Mouse (Mus musculus): ENCODE measurements around the gene Rnf220.
"Not testable (repeated sequence)": the region's sequence is repeated elsewhere in the genome, so short reads cannot be mapped to it uniquely, and the experiment has no call there.

Rnf220 gene

DNA sequence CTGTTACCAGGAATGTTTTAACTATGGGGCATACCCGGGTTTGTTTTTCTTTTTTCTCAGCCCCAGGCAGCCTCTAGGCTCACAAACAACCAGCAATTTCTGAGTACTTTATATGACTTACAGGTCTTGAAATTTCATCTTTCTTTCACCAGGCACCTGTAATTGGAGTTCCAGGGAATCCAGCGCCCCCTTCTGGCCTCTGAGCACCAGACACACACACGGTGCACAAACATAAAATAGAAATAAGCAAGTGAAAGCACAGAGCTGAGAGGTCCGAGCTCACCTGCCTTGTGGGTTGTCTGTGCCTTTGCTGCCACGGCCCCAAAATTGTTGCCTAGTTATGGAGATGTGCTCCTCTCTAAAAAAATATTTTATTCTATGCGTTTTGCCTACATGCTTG is 236.9 kb downstream of the Rnf220 start:
- DNase-seq = not testable (repeated sequence)

DNA sequence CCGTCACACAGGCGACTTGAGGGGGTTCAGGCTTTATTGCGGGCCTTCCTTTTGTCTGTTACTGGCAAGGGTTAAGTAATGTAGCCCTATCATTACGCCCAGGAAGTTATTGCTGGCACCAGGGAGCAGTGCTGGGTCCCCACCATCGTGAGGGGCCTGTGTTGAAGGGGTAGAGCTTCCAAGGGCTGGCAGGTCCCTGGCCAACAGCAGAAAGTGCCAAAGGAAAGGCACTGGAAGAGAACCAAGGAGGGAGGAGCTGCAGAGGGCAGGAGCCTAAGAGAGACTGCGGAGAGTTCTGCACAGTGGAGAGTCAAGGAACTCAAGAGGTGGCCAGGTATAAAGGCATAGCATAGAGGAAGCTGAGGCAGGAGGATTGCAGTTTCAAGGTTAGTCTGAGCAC is 242.2 kb downstream of the Rnf220 start:
- peak; percentile 8 for DNase-seq

DNA sequence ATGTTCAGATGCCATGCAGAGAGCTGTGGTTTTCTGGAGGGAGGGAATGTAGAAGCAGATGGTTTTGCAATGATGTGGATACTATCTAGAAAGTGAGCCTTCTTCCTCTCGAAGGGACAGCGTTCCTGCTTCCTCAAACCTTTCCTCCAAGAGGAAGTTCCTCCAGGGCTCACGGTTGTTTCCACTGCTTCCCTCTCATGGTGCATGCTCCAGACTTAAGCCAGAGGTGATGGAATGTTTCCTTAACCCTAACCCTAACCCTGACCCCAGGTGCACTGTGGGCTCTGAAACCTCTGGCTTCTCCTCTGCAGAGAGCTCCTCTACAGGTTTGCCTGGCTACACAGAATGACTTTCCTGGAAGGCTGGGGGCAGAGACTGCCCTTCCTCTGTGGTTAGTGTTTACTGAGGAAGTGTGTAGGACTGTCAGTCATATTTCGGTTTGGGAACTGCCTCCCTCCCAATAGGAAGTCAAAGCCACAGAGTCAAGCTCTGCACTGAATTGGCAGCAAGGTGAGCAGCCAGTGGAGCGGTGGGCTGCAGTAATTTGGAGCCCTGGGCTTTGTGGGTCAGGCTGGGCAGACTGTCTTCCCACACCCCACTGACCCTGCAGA is 242.7 kb downstream of the Rnf220 start:
- DNase-seq = peak; percentile 19

DNA sequence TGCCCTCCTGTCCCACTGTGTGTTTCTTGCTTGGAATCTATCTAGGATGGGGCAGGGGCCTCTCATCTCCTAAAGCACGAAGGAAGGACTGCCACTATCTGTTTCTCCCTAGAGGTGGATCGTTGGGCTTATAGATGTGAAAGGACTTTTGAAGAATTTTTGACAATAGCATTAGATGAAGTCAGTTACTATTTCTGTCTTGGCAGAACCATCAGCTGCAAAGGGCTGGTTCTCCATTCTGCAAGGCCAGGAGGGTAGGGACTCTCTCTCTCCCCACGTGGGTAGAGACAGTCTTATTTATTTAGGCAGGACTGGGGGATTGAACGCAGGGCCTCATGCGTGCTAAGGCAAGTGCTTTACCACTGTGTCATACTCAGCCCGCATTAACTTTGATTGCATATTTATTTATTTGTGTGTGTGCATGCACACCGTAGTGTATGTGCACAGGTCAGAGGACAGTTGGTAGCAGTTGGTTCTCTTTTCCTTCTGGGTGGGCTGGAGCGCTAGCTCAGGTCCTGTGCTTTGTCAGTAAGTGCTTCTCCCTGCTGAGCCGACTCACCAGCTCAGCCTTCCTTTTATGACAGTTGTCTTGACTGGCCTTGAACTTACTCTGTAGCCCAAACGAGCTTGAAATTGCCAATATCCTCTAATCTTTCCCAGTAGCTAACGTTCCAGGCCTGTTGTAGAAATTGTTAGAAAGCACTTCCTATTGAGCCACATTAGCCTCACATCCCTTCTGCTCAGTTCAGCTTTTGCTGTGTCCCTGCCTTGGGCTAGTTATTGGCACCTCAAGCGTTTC is 243.4 kb downstream of the Rnf220 start:
- no peak for DNase-seq

DNA sequence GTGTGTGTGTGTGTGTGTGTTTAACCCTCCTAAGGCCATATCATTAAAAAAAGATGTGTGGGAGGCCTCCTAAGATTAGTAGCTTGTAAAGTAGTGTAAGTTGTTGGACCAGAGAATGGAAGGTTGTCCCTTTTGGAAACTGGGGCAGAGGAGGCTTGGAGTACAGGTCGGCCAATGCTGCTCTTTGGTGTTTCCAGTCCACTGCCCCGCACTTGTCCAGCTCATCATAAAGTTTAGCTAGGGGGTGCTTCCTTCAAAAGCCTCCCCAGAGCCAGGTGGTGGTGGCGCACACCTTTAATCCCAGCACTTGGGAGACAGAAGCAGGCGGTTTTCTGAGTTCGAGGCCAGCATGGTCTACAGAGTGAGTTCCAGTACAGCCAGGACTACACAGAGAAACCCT is 244.1 kb downstream of the Rnf220 start:
- DNase-seq = no peak

DNA sequence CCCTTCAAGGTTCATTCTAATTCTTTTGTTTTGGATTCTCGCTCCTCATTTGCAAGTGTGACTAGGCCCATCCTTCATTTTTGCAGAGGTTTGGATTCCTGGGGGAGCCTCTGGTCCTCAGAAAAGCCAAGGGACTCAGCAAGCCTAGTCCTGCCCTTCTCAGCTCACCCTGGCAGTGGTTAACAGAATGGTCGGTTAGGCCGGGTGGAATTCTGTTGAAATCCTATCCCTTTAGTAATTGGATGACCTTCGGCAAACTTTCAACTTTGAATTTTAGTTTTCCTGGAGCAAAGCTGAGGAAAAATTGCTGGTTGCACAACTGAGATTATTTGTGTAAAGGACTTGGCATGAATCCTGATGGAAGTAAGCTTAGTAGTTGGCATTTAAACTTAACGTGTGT is 244.5 kb downstream of the Rnf220 start:
- DNase-seq = peak; percentile 65

DNA sequence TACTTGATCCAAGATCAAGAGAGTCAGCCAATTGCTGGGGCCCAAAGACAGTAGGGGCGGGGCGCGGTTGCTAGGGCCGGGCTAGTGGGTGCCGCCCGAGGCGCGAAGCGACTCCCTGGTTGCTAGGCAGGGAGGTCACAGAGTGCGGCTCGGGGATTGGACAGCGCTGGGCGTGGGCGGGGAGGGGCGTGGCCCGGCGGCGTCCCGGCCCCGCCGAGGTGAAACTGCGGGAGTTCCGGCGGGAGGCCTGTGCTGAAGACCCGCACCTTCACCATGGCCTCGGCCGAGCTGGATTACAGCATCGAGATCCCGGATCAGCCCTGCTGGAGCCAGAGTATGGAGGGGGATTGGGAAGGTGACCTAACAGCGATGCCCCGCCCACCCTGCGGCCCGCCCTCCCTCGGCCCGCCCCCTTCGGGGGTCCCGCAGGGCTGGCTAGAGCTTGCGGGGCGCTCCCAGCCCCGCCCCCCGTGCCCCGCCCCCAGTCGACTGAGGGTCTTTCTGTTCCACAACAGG is 245.0 kb downstream of the Rnf220 start, which contains the start of the genes Tmem53 and Armh1:
Gene Tmem53, plus strand, starts transcription at position 151 of the 516 bp plus-strand sequence.
Gene Armh1, minus strand, starts transcription at position 325 of the 516 bp plus-strand sequence.
- DNase-seq = peak; percentile 95

DNA sequence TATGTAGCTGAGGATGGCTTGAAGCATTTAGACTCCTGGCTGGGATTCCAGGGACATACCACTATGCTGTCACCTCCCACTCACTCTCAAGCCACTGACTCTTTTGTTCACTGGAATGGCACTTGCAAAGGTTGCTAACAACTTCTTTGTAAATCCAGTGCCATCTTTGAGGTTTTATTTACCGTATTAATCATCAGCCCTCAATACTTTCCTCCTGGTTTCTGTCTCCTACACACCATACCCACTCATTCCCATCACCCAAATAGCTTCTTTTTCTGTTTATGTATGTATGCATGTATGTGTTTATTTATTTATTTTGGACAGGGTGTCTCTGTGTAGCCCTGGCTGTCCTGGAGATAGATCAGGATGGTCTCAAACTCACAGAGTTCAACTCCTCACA is 245.9 kb downstream of the Rnf220 start:
- DNase-seq = no peak

DNA sequence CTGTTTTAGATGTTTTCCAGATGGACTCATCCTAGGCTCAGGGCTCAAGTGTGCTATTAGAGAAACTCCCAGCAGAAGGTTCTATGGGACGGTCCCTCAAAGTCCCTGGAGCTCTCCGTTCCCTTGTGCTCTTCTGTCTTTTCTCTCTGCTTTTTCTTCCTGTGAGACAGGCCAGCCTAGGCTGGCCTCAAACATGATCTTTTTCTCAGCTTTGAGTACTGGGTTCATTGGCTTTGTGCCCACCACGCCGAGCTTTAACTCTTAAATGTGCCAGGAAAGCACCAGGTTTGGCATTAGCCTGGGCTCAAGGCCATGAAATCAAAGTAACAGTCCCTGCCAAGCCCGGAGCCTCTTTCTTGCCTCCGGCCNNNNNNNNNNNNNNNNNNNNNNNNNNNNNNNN is 256.0 kb downstream of the Rnf220 start:
- no peak for DNase-seq

DNA sequence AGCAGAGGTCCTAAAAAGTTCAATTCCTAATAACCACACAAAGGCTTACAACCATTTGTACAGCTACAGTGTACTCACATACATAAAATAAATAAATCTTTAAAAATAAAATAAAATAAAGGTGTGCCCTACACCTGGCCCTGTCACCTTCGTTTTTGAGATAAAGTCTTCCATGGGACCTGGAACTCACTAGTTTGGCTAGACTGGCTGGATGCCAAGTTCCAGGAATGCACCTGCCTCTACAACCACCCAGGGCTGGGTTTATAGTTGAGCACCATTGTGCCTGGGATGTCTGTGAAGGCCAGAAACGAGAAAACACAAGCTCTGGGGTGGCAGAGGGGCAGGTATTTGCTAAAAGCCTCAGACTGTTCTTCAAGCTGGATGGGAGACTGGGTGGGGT is 257.7 kb downstream of the Rnf220 start:
- DNase-seq = peak; percentile 16

DNA sequence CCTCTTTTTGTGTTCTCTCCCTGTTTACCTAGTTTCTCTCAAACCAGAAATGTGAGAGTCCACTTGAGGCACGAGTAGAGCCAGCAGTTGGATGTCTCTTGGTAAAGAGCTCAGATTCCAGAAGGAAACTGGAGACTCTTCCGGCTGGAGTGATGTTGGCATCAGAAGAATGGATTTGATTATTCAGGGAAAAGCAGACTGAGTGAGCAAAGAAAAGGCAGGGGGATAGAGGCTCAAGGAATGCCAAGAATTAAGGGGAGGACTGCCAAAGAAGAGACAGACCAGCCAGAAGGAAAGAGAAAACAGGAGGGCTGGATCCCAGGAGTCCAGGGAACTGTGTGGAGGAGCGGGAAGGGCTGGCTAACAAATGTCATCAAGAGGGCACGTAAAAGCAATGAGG is 261.0 kb downstream of the Rnf220 start:
- DNase-seq = peak; percentile 2

DNA sequence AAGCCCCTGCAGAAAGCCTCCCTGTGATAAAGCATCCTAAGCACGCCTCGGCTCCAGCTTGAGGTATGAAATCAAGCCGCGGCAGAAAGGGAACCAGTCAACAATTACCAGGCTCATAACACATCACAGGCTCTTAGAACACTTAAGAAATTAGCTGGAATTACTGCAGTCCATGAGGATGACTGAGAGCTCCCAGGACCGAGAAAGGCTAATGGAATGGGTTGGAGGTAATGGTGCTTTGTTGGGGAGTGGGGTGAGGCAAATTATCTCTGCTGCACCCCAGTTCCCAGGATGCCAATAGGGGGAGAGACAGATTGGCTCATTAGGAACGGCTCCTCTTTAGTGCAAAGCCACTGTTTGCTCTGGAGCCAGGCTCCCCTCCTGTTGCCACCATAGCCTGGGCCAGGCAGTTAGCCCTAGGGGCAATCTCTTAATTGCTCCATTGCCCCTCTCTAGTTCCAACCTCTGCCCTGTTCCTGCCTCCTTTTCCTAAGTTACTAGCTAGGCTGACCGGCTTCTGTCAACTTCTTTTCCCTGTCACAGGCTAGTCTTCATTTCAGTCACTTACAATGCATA is 262.6 kb downstream of the Rnf220 start:
- no peak for DNase-seq

DNA sequence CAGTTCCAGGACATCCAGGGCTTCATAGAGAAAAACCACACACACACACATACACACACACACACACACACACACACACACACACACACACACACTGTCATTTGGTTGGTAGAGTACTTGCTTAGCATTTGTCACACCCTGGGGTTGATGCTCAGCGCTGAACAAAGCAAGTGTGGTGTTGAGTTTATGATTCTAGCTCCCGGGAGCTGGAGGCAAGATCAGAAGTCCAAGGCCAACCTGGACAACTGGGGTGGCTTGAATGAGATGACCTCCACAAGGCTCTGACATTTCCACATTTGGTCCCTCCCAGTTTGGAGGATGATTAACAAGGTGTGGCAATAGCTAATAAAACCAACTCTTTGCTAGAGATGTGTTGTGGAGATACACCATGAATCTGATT is 265.6 kb downstream of the Rnf220 start:
- no peak for DNase-seq

DNA sequence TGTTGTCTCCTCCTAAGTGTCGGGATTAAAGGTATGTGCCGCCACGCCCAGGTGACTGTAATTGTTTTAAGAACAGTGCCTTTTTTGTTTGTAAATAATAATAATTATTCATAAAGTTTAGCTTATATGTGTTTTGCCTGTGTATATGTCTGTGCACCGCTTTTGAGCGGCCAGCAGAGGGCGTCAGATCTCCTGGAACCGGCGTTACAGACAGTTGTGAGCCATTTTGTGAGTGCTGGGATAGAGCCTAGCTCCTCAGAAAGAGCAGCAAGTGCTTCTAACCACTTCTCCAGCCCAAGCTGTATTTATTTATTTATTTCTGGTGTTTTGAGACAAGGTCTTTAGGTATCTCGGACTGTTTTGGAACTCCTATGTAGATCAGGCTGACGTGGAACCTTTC is 266.5 kb downstream of the Rnf220 start:
- no peak for DNase-seq

DNA sequence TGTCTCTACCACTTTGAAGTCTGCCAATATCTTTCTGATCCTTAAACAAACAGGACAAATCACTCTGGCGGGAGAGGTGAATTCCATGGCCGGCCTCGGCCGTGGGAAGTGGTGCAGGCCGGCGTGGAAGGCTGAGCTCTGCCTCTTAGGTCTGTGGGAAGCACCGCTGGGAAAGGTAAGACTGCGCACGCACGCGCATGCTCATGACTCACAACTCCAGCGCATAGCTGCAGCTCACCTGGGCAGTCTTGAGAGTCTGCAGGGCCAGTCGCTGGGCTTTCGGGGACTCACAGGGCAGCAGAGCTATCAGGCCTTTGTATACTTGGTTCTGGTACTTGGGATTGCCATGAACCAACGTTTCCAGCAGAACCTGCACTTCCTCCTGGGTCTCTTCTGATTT is 267.3 kb downstream of the Rnf220 start:
- DNase-seq = peak; percentile 34

DNA sequence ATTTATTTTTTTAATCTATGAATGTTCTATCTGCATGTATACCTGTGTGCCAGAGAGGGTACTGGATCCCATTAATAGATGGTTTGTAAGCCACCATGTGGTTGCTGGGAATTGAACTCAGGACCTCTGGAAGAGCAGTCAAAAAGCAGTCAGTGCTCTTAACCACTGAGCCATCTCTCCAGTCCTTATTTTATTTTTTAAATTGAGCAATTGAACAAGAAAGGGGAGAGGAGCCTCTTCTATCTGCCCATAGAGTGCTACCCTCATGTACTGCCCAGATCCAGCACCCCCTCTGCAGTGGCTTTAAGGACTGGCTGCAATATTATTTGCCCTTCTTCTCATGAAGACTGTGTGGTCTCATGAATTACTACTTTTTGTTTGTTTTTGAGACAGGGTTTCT is 271.6 kb downstream of the Rnf220 start:
- DNase-seq = no peak

DNA sequence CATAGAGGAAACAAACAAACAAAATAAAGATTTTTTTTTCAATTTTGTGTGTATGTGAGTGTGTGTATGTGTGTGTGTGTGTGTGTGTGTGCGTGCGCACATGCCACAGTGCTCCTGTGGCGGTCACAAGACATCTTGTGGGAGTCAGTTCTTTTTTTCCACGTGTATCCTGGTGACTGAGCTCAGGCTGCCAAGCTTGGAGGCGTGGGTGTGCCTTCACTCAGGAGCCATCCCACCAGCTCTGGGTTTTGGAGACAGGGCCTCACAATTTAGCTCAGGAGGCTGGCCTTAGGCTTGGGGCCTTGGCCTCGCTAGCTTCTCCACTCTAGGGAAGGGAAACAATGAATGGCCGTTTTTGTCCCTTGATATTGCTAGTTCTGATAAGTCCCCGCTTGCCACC is 272.7 kb downstream of the Rnf220 start:
- DNase-seq = no peak

DNA sequence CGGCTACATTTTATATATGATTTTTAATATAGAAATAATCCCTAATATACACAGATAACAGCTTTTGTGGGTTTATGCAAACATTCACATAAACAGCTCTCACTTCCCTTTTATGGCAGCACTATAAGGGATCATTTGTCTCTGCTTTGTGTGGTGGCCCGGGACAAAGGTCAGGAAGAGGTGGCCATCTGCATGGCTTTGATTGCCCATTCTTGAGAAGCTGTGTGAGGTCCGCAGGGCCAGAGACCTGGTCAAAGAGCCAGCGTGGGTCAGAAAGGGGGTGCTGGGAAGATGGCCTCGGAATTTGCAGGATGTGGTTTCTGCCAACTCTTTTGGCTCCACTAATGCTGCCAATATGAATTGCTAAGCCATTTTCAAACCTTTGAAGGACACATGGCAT is 273.9 kb downstream of the Rnf220 start:
- no peak for DNase-seq

DNA sequence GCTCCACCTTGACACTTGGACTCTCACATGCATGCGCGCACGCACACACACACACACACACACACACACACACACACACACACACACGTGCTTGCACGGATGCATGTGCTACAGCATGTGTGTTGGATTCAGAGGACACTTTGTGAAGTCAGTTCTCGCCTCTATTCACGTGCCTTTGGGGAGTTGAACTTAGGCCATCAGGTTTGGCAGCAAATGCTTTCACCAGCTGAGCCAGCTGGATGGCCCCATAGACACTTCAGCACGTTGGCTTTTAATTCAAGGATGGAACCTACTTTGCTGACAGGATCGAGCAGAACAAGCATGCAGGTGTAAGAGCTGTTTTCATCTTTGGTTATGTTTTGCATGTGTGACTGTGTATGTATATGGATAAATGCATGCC is 275.0 kb downstream of the Rnf220 start:
- DNase-seq = no peak
